20 mouse cellular contexts compared by ENCODE assay signal in genomic region chr17:14387261-14387660, GRCm38 (mm10).
DNase-seq lines count a peak whose midpoint lies in the region; ATAC-seq and TF ChIP-seq lines count a peak whose summit lies in the region.
"Had no signal": no experiment of that assay in that cellular context is flagged by ENCODE, and none has a peak within 500 bp of the region (broad histone marks: within the 10 kb centered on the region; RNA-seq: fewer than 3 reads in every experiment).

No protein-coding gene starts in this region.

- H3K9me3 ChIP-seq in midbrain, embryonic 14.5 days (ENCODE audit: control insufficient read depth, low read length) = no peaks in the 10 kb centered on the region
- no peaks in the 10 kb centered on the region for H3K9me3 ChIP-seq in midbrain, embryonic 10.5 days (replicated peaks)
- H3K9me3 ChIP-seq in limb, embryonic 14.5 days (ENCODE audit: control insufficient read depth, low read length) = no peaks in the 10 kb centered on the region
- H3K9me3 ChIP-seq: embryonic facial prominence, embryonic 13.5 days; forebrain, embryonic 15.5 days; heart, embryonic 10.5 days; hindbrain, embryonic 13.5 days had no signal

- no peak; the same call in 1 of the 2 replicates for ATAC-seq in midbrain, embryonic 14.5 days (ENCODE audit: low FRiP score, low TSS enrichment)
- peak; percentile 48 for ATAC-seq in limb, embryonic 14.5 days (ENCODE audit: low FRiP score, low read depth)
- ATAC-seq: forebrain, embryonic 15.5 days; hindbrain, postnatal 0 days had no signal

- H3K4me1 ChIP-seq in midbrain, embryonic 14.5 days (ENCODE audit: control insufficient read depth, insufficient read depth, low read length) = no peaks in the 10 kb centered on the region
- no peaks in the 10 kb centered on the region for H3K4me1 ChIP-seq in midbrain, embryonic 10.5 days
- H3K4me1 ChIP-seq in limb, embryonic 14.5 days (ENCODE audit: control insufficient read depth, insufficient read depth, low read length) = peaks cover 18% of the 10 kb centered on the region
- H3K4me1 ChIP-seq: forebrain, embryonic 15.5 days had no signal

- WGBS in midbrain, embryonic 14.5 days = 39% methylated on average over 6 of the region's 6 CpGs
- 68% methylated on average over 6 of the region's 6 CpGs for WGBS in midbrain, embryonic 10.5 days
- 28% methylated on average over 6 of the region's 6 CpGs for WGBS in limb, embryonic 14.5 days

- no peak overlapping the region for H3K4me3 ChIP-seq in midbrain, embryonic 14.5 days (replicated peaks; ENCODE audit: low read depth, low read length)
- no peak overlapping the region for H3K4me3 ChIP-seq in midbrain, embryonic 10.5 days
- H3K4me3 ChIP-seq in limb, embryonic 14.5 days (replicated peaks; ENCODE audit: low read length) = no peak overlapping the region
- H3K4me3 ChIP-seq: embryonic facial prominence, embryonic 13.5 days; forebrain, embryonic 15.5 days; heart, embryonic 10.5 days; hindbrain, embryonic 13.5 days had no signal

- no peak overlapping the region for H3K9ac ChIP-seq in midbrain, embryonic 14.5 days (replicated peaks; ENCODE audit: low read length)
- H3K9ac ChIP-seq in limb, embryonic 14.5 days (ENCODE audit: low read depth, low read length, severe bottlenecking) = no peak overlapping the region
- H3K9ac ChIP-seq: embryonic facial prominence, embryonic 13.5 days; forebrain, embryonic 15.5 days; hindbrain, embryonic 13.5 days had no signal

- DNase-seq in midbrain, embryonic 14.5 days = peak; percentile 50
- no peak for DNase-seq in midbrain, embryonic 10.5 days (ENCODE audit: low spot score)
- peak; percentile 54 for DNase-seq in fat pad, adult 2 months (ENCODE audit: extremely low read depth, low read depth, low spot score)
- DNase-seq in limb, embryonic 14.5 days (ENCODE audit: low spot score) = peak; percentile 58
- no peak for DNase-seq in cerebellum, adult 9-11 months
- DNase-seq in layer of hippocampus, adult 11-12 months (ENCODE audit: low spot score) = no peak
- DNase-seq: adrenal gland, adult 8-10 months; adrenal gland, postnatal 36 days; cerebellum, adult 11 months; cerebellum, adult 8-10 months; cerebellum, postnatal 25 days; gastrocnemius, postnatal 10 days; heart, adult 18-20 months; heart, postnatal 10 days; heart, postnatal 4 days had no signal

- no peak overlapping the region for H3K27ac ChIP-seq in midbrain, embryonic 14.5 days (replicated peaks; ENCODE audit: low read depth, low read length)
- no peak overlapping the region for H3K27ac ChIP-seq in midbrain, embryonic 10.5 days (replicated peaks)
- H3K27ac ChIP-seq in limb, embryonic 14.5 days (replicated peaks; ENCODE audit: low read depth, low read length) = no peak overlapping the region
- H3K27ac ChIP-seq: forebrain, embryonic 15.5 days; heart, embryonic 10.5 days; hindbrain, embryonic 13.5 days; hindbrain, postnatal 0 days had no signal

- H3K27me3 ChIP-seq in midbrain, embryonic 14.5 days (ENCODE audit: control insufficient read depth, insufficient read depth, low read length) = no peaks in the 10 kb centered on the region
- no peaks in the 10 kb centered on the region for H3K27me3 ChIP-seq in midbrain, embryonic 10.5 days (ENCODE audit: low read depth, poor library complexity, severe bottlenecking)
- H3K27me3 ChIP-seq in limb, embryonic 14.5 days (ENCODE audit: control insufficient read depth, insufficient read depth, low read length) = no peaks in the 10 kb centered on the region
- H3K27me3 ChIP-seq: embryonic facial prominence, embryonic 13.5 days; forebrain, embryonic 15.5 days; hindbrain, embryonic 13.5 days had no signal

- no peaks in the 10 kb centered on the region for H3K36me3 ChIP-seq in midbrain, embryonic 14.5 days (ENCODE audit: control insufficient read depth, insufficient read depth, low read length)
- H3K36me3 ChIP-seq in midbrain, embryonic 10.5 days = no peaks in the 10 kb centered on the region
- H3K36me3 ChIP-seq in limb, embryonic 14.5 days (ENCODE audit: control insufficient read depth, insufficient read depth, low read length) = no peaks in the 10 kb centered on the region
- H3K36me3 ChIP-seq: forebrain, embryonic 15.5 days; heart, embryonic 10.5 days; hindbrain, embryonic 13.5 days had no signal

- TF ChIP-seq POLR2A in limb, embryonic 14.5 days (IDR thresholded peaks at IDR 0.05; ENCODE audit: borderline replicate concordance, extremely low read depth, insufficient read depth, insufficient read length) = no peak

- no peak overlapping the region for H3K4me2 ChIP-seq in midbrain, embryonic 14.5 days (ENCODE audit: low read length)
- H3K4me2 ChIP-seq in limb, embryonic 14.5 days (replicated peaks; ENCODE audit: low read depth, low read length, severe bottlenecking) = no peak overlapping the region
- H3K4me2 ChIP-seq: embryonic facial prominence, embryonic 13.5 days; forebrain, embryonic 15.5 days; hindbrain, embryonic 13.5 days had no signal

Comparison
In these comparisons a context has a peak if more than half of its experiments do, and no peak if none do; other contexts are left out.
1. DNase-seq: peak in midbrain, embryonic 14.5 days (single experiment), fat pad, adult 2 months (single experiment) and limb, embryonic 14.5 days (single experiment); none in midbrain, embryonic 10.5 days (single experiment), cerebellum, adult 9-11 months (single experiment) and layer of hippocampus, adult 11-12 months (single experiment).